Mouse (Mus musculus): Measurements from ENCODE around the gene Abcc4. TPM values are rescaled to one million over a fixed set of nuclear protein-coding genes. Genes with fewer than 3 reads are reported as not detected.

The Abcc4 gene
- polyA plus RNA-seq, 1 experiment from 2014 or later = 5.2 TPM

- 79% methylated on average over 6 of the region's 6 CpGs for WGBS
- no peak overlapping the region for H3K9ac ChIP-seq (ENCODE audit: low read length)
- H3K36me3 ChIP-seq (ENCODE audit: control insufficient read depth, insufficient read depth, low read length) = no peaks in the 10 kb centered on the region
- H3K4me1 ChIP-seq (ENCODE audit: control insufficient read depth, insufficient read depth, low read length) = peaks cover 7% of the 10 kb centered on the region
- no peaks in the 10 kb centered on the region for H3K9me3 ChIP-seq (replicated peaks; ENCODE audit: control insufficient read depth, low read length)
- no peak for ATAC-seq (ENCODE audit: insufficient read depth, low FRiP score)
- H3K27ac ChIP-seq (ENCODE audit: low read length) = no peak overlapping the region
- no peak overlapping the region for H3K4me2 ChIP-seq (ENCODE audit: low read depth, low read length)
- no peaks in the 10 kb centered on the region for H3K27me3 ChIP-seq (ENCODE audit: control insufficient read depth, insufficient read depth, low read length)
- H3K4me3 ChIP-seq (replicated peaks; ENCODE audit: low read length) = no peak overlapping the region
These were observed 8.7 kb upstream of the Abcc4 start for GRCm38 (mm10) chr14:118714720-118715119.

GRCm38 (mm10) chr14:118714320-118714719, 8.3 kb upstream of the Abcc4 start:
- Histone ChIP-seq H3K36me3 (ENCODE audit: control insufficient read depth, insufficient read depth, low read length) (no peaks in the 10 kb centered on the region), H3K9me3 (replicated peaks; ENCODE audit: control insufficient read depth, low read length) (no peaks in the 10 kb centered on the region), H3K4me2 (ENCODE audit: low read depth, low read length) (no peak overlapping the region), H3K4me1 (ENCODE audit: control insufficient read depth, insufficient read depth, low read length) (peaks cover 10% of the 10 kb centered on the region), H3K27ac (ENCODE audit: low read length) (no peak overlapping the region), H3K27me3 (ENCODE audit: control insufficient read depth, insufficient read depth, low read length) (no peaks in the 10 kb centered on the region), H3K9ac (ENCODE audit: low read length) (no peak overlapping the region), H3K4me3 (replicated peaks; ENCODE audit: low read length) (no peak overlapping the region)
- no peak for ATAC-seq (ENCODE audit: insufficient read depth, low FRiP score)
- 86% methylated on average over 2 of the region's 2 CpGs for WGBS

GRCm38 (mm10) chr14:118713869-118714268, 7.8 kb upstream of the Abcc4 start:
- WGBS = 21% methylated on average over 8 of the region's 8 CpGs
- Histone ChIP-seq H3K9ac (ENCODE audit: low read length) (no peak overlapping the region), H3K4me3 (replicated peaks; ENCODE audit: low read length) (peak overlapping the region; percentile 36), H3K27ac (ENCODE audit: low read length) (no peak overlapping the region), H3K4me2 (ENCODE audit: low read depth, low read length) (peak overlapping the region; percentile 64), H3K27me3 (ENCODE audit: control insufficient read depth, insufficient read depth, low read length) (no peaks in the 10 kb centered on the region), H3K9me3 (replicated peaks; ENCODE audit: control insufficient read depth, low read length) (no peaks in the 10 kb centered on the region), H3K4me1 (ENCODE audit: control insufficient read depth, insufficient read depth, low read length) (peaks cover 12% of the 10 kb centered on the region), H3K36me3 (ENCODE audit: control insufficient read depth, insufficient read depth, low read length) (no peaks in the 10 kb centered on the region)
- no peak for ATAC-seq (ENCODE audit: insufficient read depth, low FRiP score)

- peak overlapping the region; percentile 52; the same call in 1 of the 2 replicates for H3K9ac ChIP-seq (ENCODE audit: low read length)
- H3K4me1 ChIP-seq (ENCODE audit: control insufficient read depth, insufficient read depth, low read length) = peaks cover 12% of the 10 kb centered on the region
- no peaks in the 10 kb centered on the region for H3K27me3 ChIP-seq (ENCODE audit: control insufficient read depth, insufficient read depth, low read length)
- ATAC-seq (ENCODE audit: insufficient read depth, low FRiP score) = no peak
- no peaks in the 10 kb centered on the region for H3K9me3 ChIP-seq (replicated peaks; ENCODE audit: control insufficient read depth, low read length)
- H3K36me3 ChIP-seq (ENCODE audit: control insufficient read depth, insufficient read depth, low read length) = no peaks in the 10 kb centered on the region
- peak overlapping the region; percentile 64 for H3K4me2 ChIP-seq (ENCODE audit: low read depth, low read length)
- peak overlapping the region; percentile 36 for H3K4me3 ChIP-seq (replicated peaks; ENCODE audit: low read length)
- 3% methylated on average over 18 of the region's 18 CpGs for WGBS
- no peak overlapping the region for H3K27ac ChIP-seq (ENCODE audit: low read length)
These were observed 7.4 kb upstream of the Abcc4 start for GRCm38 (mm10) chr14:118713408-118713807.

- H3K9me3 ChIP-seq (replicated peaks; ENCODE audit: control insufficient read depth, low read length) = no peaks in the 10 kb centered on the region
- no peaks in the 10 kb centered on the region for H3K36me3 ChIP-seq (ENCODE audit: control insufficient read depth, insufficient read depth, low read length)
- no peak overlapping the region for H3K4me3 ChIP-seq (replicated peaks; ENCODE audit: low read length)
- peak overlapping the region; percentile 64 for H3K4me2 ChIP-seq (ENCODE audit: low read depth, low read length)
- no peak overlapping the region for H3K9ac ChIP-seq (ENCODE audit: low read length)
- H3K4me1 ChIP-seq (ENCODE audit: control insufficient read depth, insufficient read depth, low read length) = peaks cover 12% of the 10 kb centered on the region
- WGBS = 57% methylated on average over 5 of the region's 5 CpGs
- no peak for ATAC-seq (ENCODE audit: insufficient read depth, low FRiP score)
- no peak overlapping the region for H3K27ac ChIP-seq (ENCODE audit: low read length)
- H3K27me3 ChIP-seq (ENCODE audit: control insufficient read depth, insufficient read depth, low read length) = no peaks in the 10 kb centered on the region; the same call in 1 of the 2 replicates
These were observed 6.9 kb upstream of the Abcc4 start for GRCm38 (mm10) chr14:118712889-118713288.

- H3K9me3 ChIP-seq (replicated peaks; ENCODE audit: control insufficient read depth, low read length) = no peaks in the 10 kb centered on the region
- H3K27ac ChIP-seq (ENCODE audit: low read length) = no peak overlapping the region
These were observed 4.9 kb upstream of the Abcc4 start for GRCm38 (mm10) chr14:118710945-118711344.

GRCm38 (mm10) chr14:118709736-118710135, 3.7 kb upstream of the Abcc4 start:
- H3K36me3 ChIP-seq (ENCODE audit: control insufficient read depth, insufficient read depth, low read length) = no peaks in the 10 kb centered on the region
- WGBS = 29% methylated on average over 11 of the region's 11 CpGs
- peak overlapping the region; percentile 19; the same call in 1 of the 2 replicates for H3K27ac ChIP-seq (ENCODE audit: low read length)
- peaks cover 21% of the 10 kb centered on the region for H3K4me1 ChIP-seq (ENCODE audit: control insufficient read depth, insufficient read depth, low read length)
- no peak overlapping the region; the same call in 1 of the 2 replicates for H3K4me2 ChIP-seq (ENCODE audit: low read depth, low read length)
- no peaks in the 10 kb centered on the region for H3K9me3 ChIP-seq (replicated peaks; ENCODE audit: control insufficient read depth, low read length)
- H3K4me3 ChIP-seq (replicated peaks; ENCODE audit: low read length) = no peak overlapping the region
- H3K9ac ChIP-seq (ENCODE audit: low read length) = no peak overlapping the region
- peak; percentile 78 for ATAC-seq (ENCODE audit: insufficient read depth, low FRiP score)
- peaks cover 16% of the 10 kb centered on the region for H3K27me3 ChIP-seq (ENCODE audit: control insufficient read depth, insufficient read depth, low read length)

More at GRCm38 (mm10) chr14:118710945-118711344, 4.9 kb upstream of the Abcc4 start:
- Histone ChIP-seq H3K4me3 (replicated peaks; ENCODE audit: low read length) (no peak overlapping the region), H3K4me1 (ENCODE audit: control insufficient read depth, insufficient read depth, low read length) (peaks cover 16% of the 10 kb centered on the region), H3K9ac (ENCODE audit: low read length) (no peak overlapping the region), H3K4me2 (ENCODE audit: low read depth, low read length) (no peak overlapping the region), H3K36me3 (ENCODE audit: control insufficient read depth, insufficient read depth, low read length) (no peaks in the 10 kb centered on the region), H3K27me3 (ENCODE audit: control insufficient read depth, insufficient read depth, low read length) (peaks cover 9% of the 10 kb centered on the region)
- ATAC-seq (ENCODE audit: insufficient read depth, low FRiP score) = no peak

- H3K9me3 ChIP-seq (replicated peaks; ENCODE audit: control insufficient read depth, low read length) = no peaks in the 10 kb centered on the region
- H3K27me3 ChIP-seq (ENCODE audit: control insufficient read depth, insufficient read depth, low read length) = peaks cover 21% of the 10 kb centered on the region
- H3K9ac ChIP-seq (ENCODE audit: low read length) = no peak overlapping the region
- peaks cover 18% of the 10 kb centered on the region for H3K4me1 ChIP-seq (ENCODE audit: control insufficient read depth, insufficient read depth, low read length)
- no peak overlapping the region for H3K4me2 ChIP-seq (ENCODE audit: low read depth, low read length)
- no peaks in the 10 kb centered on the region for H3K36me3 ChIP-seq (ENCODE audit: control insufficient read depth, insufficient read depth, low read length)
- 83% methylated on average over 5 of the region's 5 CpGs for WGBS
- no peak overlapping the region for H3K27ac ChIP-seq (ENCODE audit: low read length)
- H3K4me3 ChIP-seq (replicated peaks; ENCODE audit: low read length) = no peak overlapping the region
- no peak for ATAC-seq (ENCODE audit: insufficient read depth, low FRiP score)
These were observed 2.1 kb upstream of the Abcc4 start for GRCm38 (mm10) chr14:118708126-118708525.

GRCm38 (mm10) chr14:118706962-118707361, 943 bp upstream of the Abcc4 start:
- WGBS = 90% methylated on average over 11 of the region's 11 CpGs
- Histone ChIP-seq H3K36me3 (ENCODE audit: control insufficient read depth, insufficient read depth, low read length) (no peaks in the 10 kb centered on the region), H3K27ac (ENCODE audit: low read length) (no peak overlapping the region), H3K4me3 (replicated peaks; ENCODE audit: low read length) (no peak overlapping the region; the same call in 1 of the 2 replicates), H3K27me3 (ENCODE audit: control insufficient read depth, insufficient read depth, low read length) (peaks cover 21% of the 10 kb centered on the region), H3K9me3 (replicated peaks; ENCODE audit: control insufficient read depth, low read length) (no peaks in the 10 kb centered on the region), H3K4me1 (ENCODE audit: control insufficient read depth, insufficient read depth, low read length) (peaks cover 18% of the 10 kb centered on the region), H3K4me2 (ENCODE audit: low read depth, low read length) (no peak overlapping the region), H3K9ac (ENCODE audit: low read length) (no peak overlapping the region)
- no peak for ATAC-seq (ENCODE audit: insufficient read depth, low FRiP score)

GRCm38 (mm10) chr14:118705465-118705807, 583 bp downstream of the Abcc4 start:
- H3K36me3 ChIP-seq (ENCODE audit: control insufficient read depth, insufficient read depth, low read length) = no peaks in the 10 kb centered on the region
- ATAC-seq (ENCODE audit: insufficient read depth, low FRiP score) = no peak
- H3K9ac ChIP-seq (ENCODE audit: low read length) = peak overlapping the region; percentile 60
- no peak overlapping the region for H3K27ac ChIP-seq (ENCODE audit: low read length)
- peaks cover 21% of the 10 kb centered on the region for H3K27me3 ChIP-seq (ENCODE audit: control insufficient read depth, insufficient read depth, low read length)
- 1% methylated on average over 10 of the region's 10 CpGs for WGBS
- H3K4me1 ChIP-seq (ENCODE audit: control insufficient read depth, insufficient read depth, low read length) = peaks cover 18% of the 10 kb centered on the region
- H3K4me3 ChIP-seq (replicated peaks; ENCODE audit: low read length) = peak overlapping the region; percentile 71
- no peaks in the 10 kb centered on the region for H3K9me3 ChIP-seq (replicated peaks; ENCODE audit: control insufficient read depth, low read length)
- peak overlapping the region; percentile 88 for H3K4me2 ChIP-seq (ENCODE audit: low read depth, low read length)
